Comparison of ENCODE assay signal across 26 mouse cellular contexts in the genomic region with DNA sequence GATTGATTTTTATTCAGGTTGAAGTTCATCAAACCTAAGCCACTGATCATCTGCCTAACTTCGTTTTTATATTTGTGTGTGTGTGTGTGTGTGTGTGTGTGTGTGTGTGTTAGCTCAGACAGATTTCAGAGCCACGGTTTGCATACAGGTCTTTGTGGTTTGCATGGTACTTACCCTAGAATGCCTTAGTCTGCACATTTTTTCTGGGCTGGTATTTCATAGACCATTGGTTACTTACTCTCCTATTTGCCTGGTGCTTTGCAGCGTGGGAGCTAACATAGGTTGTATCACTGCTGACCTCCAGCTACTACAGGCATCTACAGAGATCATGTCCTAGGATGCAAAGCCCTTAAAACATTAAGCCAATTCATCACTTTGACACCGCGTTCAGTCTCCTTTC. TPM values are rescaled to one million over a fixed set of nuclear protein-coding genes. Genes with fewer than 3 reads are reported as not detected.
A peak's percentile ranks its signal among the peaks of the same experiment; 100 is the strongest.
DNase-seq lines count a peak whose midpoint lies in the region; ATAC-seq and TF ChIP-seq lines count a peak whose summit lies in the region.
"Had no signal": no experiment of that assay in that cellular context is flagged by ENCODE, and none has a peak within 500 bp of the region (broad histone marks: within the 10 kb centered on the region; RNA-seq: fewer than 3 reads in every experiment).

No protein-coding gene starts in this region.

- no peak overlapping the region for H3K4me2 ChIP-seq in hindbrain, embryonic 13.5 days
- no peak overlapping the region for H3K4me2 ChIP-seq in kidney, postnatal 0 days (ENCODE audit: low read length)
- H3K4me2 ChIP-seq in forebrain, embryonic 11.5 days (ENCODE audit: low read depth, low read length, severe bottlenecking) = no peak overlapping the region
- H3K4me2 ChIP-seq: forebrain, embryonic 15.5 days; heart, embryonic 15.5 days; limb, embryonic 15.5 days; liver, embryonic 13.5 days; midbrain, embryonic 13.5 days had no signal

- CTCF ChIA-PET in Patski (lab: Charles Lee) = no interaction called here

- no peak for TF ChIP-seq CTCF in kidney, postnatal 0 days (IDR thresholded peaks at IDR 0.05; ENCODE audit: low read depth)
- TF ChIP-seq CTCF in Patski (IDR thresholded peaks at IDR 0.05) = no peak

- 62% methylated on average over 5 of the region's 5 CpGs for WGBS in hindbrain, embryonic 13.5 days
- WGBS in hindbrain, embryonic 10.5 days = 84% methylated on average over 5 of the region's 5 CpGs
- WGBS in kidney, postnatal 0 days = 36% methylated on average over 5 of the region's 5 CpGs
- WGBS in forebrain, embryonic 11.5 days = 88% methylated on average over 5 of the region's 5 CpGs

- ATAC-seq in hindbrain, embryonic 13.5 days (ENCODE audit: low FRiP score) = no peak
- ATAC-seq in kidney, postnatal 0 days (replicated peaks; ENCODE audit: low FRiP score, low read depth) = no peak
- ATAC-seq in CD4-positive, CD25-positive, alpha-beta regulatory T cell, adult 4 months = peak; percentile 67
- peak; percentile 96 for ATAC-seq in Patski
- ATAC-seq in forebrain, embryonic 11.5 days (replicated peaks; ENCODE audit: low FRiP score) = no peak
- ATAC-seq: lung, postnatal 0 days; midbrain, embryonic 13.5 days had no signal

- no peak overlapping the region for H3K4me3 ChIP-seq in hindbrain, embryonic 13.5 days
- H3K4me3 ChIP-seq in hindbrain, embryonic 10.5 days = no peak overlapping the region
- no peak overlapping the region for H3K4me3 ChIP-seq in kidney, postnatal 0 days (replicated peaks; ENCODE audit: low read depth, low read length)
- no peak overlapping the region for H3K4me3 ChIP-seq in forebrain, embryonic 11.5 days (ENCODE audit: low read depth, low read length)
- H3K4me3 ChIP-seq: forebrain, embryonic 15.5 days; heart, embryonic 10.5 days; heart, embryonic 15.5 days; limb, embryonic 10.5 days; limb, embryonic 15.5 days; liver, embryonic 13.5 days; midbrain, embryonic 13.5 days had no signal

- peaks cover 65% of the 10 kb centered on the region for H3K4me1 ChIP-seq in hindbrain, embryonic 13.5 days (replicated peaks)
- H3K4me1 ChIP-seq in hindbrain, embryonic 10.5 days (replicated peaks) = peaks cover 33% of the 10 kb centered on the region
- H3K4me1 ChIP-seq in kidney, postnatal 0 days (replicated peaks; ENCODE audit: insufficient read depth, low read length) = peaks cover 3% of the 10 kb centered on the region; the same call in 1 of the 2 replicates
- peaks cover 8% of the 10 kb centered on the region for H3K4me1 ChIP-seq in forebrain, embryonic 11.5 days (replicated peaks; ENCODE audit: control insufficient read depth, insufficient read depth, low read length)
- H3K4me1 ChIP-seq: limb, embryonic 15.5 days; liver, embryonic 13.5 days had no signal

- no peaks in the 10 kb centered on the region for H3K27me3 ChIP-seq in hindbrain, embryonic 13.5 days
- H3K27me3 ChIP-seq in hindbrain, embryonic 10.5 days (ENCODE audit: insufficient read depth, poor library complexity, severe bottlenecking) = no peaks in the 10 kb centered on the region
- H3K27me3 ChIP-seq in kidney, postnatal 0 days (ENCODE audit: insufficient read depth, low read length) = no peaks in the 10 kb centered on the region
- H3K27me3 ChIP-seq in Patski = no peaks in the 10 kb centered on the region
- no peaks in the 10 kb centered on the region for H3K27me3 ChIP-seq in forebrain, embryonic 11.5 days (ENCODE audit: control insufficient read depth, insufficient read depth, low read length)
- H3K27me3 ChIP-seq: forebrain, embryonic 15.5 days; heart, embryonic 15.5 days; limb, embryonic 15.5 days; liver, embryonic 13.5 days; midbrain, embryonic 13.5 days had no signal

- no peaks in the 10 kb centered on the region for H3K36me3 ChIP-seq in hindbrain, embryonic 13.5 days
- H3K36me3 ChIP-seq in hindbrain, embryonic 10.5 days = no peaks in the 10 kb centered on the region
- no peaks in the 10 kb centered on the region for H3K36me3 ChIP-seq in kidney, postnatal 0 days (ENCODE audit: insufficient read depth, low read length)
- no peaks in the 10 kb centered on the region for H3K36me3 ChIP-seq in forebrain, embryonic 11.5 days (ENCODE audit: control insufficient read depth, insufficient read depth, low read length)
- H3K36me3 ChIP-seq: forebrain, embryonic 15.5 days; heart, embryonic 10.5 days; heart, embryonic 15.5 days; limb, embryonic 10.5 days; limb, embryonic 15.5 days; liver, embryonic 13.5 days; midbrain, embryonic 13.5 days had no signal

- in situ Hi-C loops in Patski (cut with MboI; ENCODE audit: low pct_unique_long_range_greater_than_20kb) = no loop called here

- no peak for DNase-seq in hindbrain, embryonic 10.5 days (ENCODE audit: low spot score)
- DNase-seq in kidney, postnatal 0 days (ENCODE audit: low spot score) = peak; percentile 45
- no peak for DNase-seq in kidney, adult 9 months
- peak; percentile 49 for DNase-seq in Patski (ENCODE audit: low read depth, low spot score)
- no peak for DNase-seq in urinary bladder, postnatal 10 days (ENCODE audit: low spot score)
- no peak for DNase-seq in forebrain, embryonic 11.5 days (ENCODE audit: low spot score)
- DNase-seq: adrenal gland, adult 8-10 months; cerebellum, adult 2 months; cerebellum, postnatal 14 days; gastrocnemius, postnatal 25 days; heart, adult 11 months; heart, postnatal 36 days; liver, embryonic 13.5 days; lung, adult 18-20 months; thymus, adult 2 months; thymus, postnatal 36 days had no signal

- no peak overlapping the region for H3K9ac ChIP-seq in hindbrain, embryonic 13.5 days
- no peak overlapping the region for H3K9ac ChIP-seq in kidney, postnatal 0 days (ENCODE audit: low read depth, low read length)
- H3K9ac ChIP-seq in forebrain, embryonic 11.5 days (ENCODE audit: low read length) = no peak overlapping the region
- H3K9ac ChIP-seq: forebrain, embryonic 15.5 days; heart, embryonic 15.5 days; limb, embryonic 15.5 days; liver, embryonic 13.5 days; midbrain, embryonic 13.5 days had no signal

- no peaks in the 10 kb centered on the region for H3K9me3 ChIP-seq in hindbrain, embryonic 13.5 days
- no peaks in the 10 kb centered on the region for H3K9me3 ChIP-seq in hindbrain, embryonic 10.5 days
- H3K9me3 ChIP-seq in kidney, postnatal 0 days (replicated peaks; ENCODE audit: low read length) = no peaks in the 10 kb centered on the region
- no peaks in the 10 kb centered on the region for H3K9me3 ChIP-seq in forebrain, embryonic 11.5 days (ENCODE audit: control insufficient read depth, low read length)
- H3K9me3 ChIP-seq: forebrain, embryonic 15.5 days; heart, embryonic 10.5 days; heart, embryonic 15.5 days; limb, embryonic 10.5 days; limb, embryonic 15.5 days; liver, embryonic 13.5 days; midbrain, embryonic 13.5 days had no signal

- H3K27ac ChIP-seq in hindbrain, embryonic 13.5 days = peak overlapping the region; percentile 45; the same call in 1 of the 2 replicates
- H3K27ac ChIP-seq in hindbrain, embryonic 10.5 days = no peak overlapping the region
- no peak overlapping the region for H3K27ac ChIP-seq in kidney, postnatal 0 days
- no peak overlapping the region for H3K27ac ChIP-seq in forebrain, embryonic 11.5 days (ENCODE audit: low read depth, low read length)
- H3K27ac ChIP-seq: heart, embryonic 10.5 days; heart, embryonic 15.5 days; limb, embryonic 10.5 days; limb, embryonic 15.5 days; liver, embryonic 13.5 days; macrophage; midbrain, embryonic 13.5 days had no signal

- POLR2A ChIA-PET in Patski (lab: Charles Lee) = interaction anchor here (0.8 to 1.1 kb wide), 3 partner anchors 12 to 33 kb away, joined by 3 read pairs; a partner anchor contains a TSS

RNA-seq across cellular contexts. Expression of a gene that starts 33.7 kb away (rescaled TPM):
- polyA plus RNA-seq in hindbrain, embryonic 13.5 days (2015; fragmentation: Nextera tagmentation; extraction: Ambion mirVana) = 20.3 and 20.6 TPM in 2 replicates
- polyA plus RNA-seq in hindbrain, embryonic 10.5 days (2016; fragmentation: Nextera tagmentation; extraction: Ambion mirVana) = 3.7 and 5.8 TPM in 2 replicates
- 33.5 and 38.0 TPM in 2 replicates for polyA plus RNA-seq in kidney, postnatal 0 days (2015; fragmentation: Nextera tagmentation; extraction: Ambion mirVana)
- 10 to 100 TPM; 50.3 to 52.7 TPM for polyA plus RNA-seq in CD4-positive, CD25-positive, alpha-beta regulatory T cell, adult 4 months (2017; shearing (Covaris generic))
- polyA plus RNA-seq in Patski (2021) = 26.0 TPM
- 3.6 and 4.1 TPM in 2 replicates for polyA plus RNA-seq in forebrain, embryonic 11.5 days (2014; fragmentation: Nextera tagmentation; extraction: Ambion mirVana)

Comparison
In these comparisons a context has a peak if more than half of its experiments do, and no peak if none do; other contexts are left out.
1. DNase-seq: peak in kidney, postnatal 0 days (single experiment) and Patski (single experiment); none in hindbrain, embryonic 10.5 days (single experiment), kidney, adult 9 months (single experiment), urinary bladder, postnatal 10 days (single experiment) and forebrain, embryonic 11.5 days (single experiment).
2. ATAC-seq: peak in CD4-positive, CD25-positive, alpha-beta regulatory T cell, adult 4 months (single experiment) and Patski (single experiment); none in hindbrain, embryonic 13.5 days (single experiment), kidney, postnatal 0 days (single experiment) and forebrain, embryonic 11.5 days (single experiment).